Mouse (Mus musculus): ENCODE data around the gene Inip.

Gene Inip

DNA sequence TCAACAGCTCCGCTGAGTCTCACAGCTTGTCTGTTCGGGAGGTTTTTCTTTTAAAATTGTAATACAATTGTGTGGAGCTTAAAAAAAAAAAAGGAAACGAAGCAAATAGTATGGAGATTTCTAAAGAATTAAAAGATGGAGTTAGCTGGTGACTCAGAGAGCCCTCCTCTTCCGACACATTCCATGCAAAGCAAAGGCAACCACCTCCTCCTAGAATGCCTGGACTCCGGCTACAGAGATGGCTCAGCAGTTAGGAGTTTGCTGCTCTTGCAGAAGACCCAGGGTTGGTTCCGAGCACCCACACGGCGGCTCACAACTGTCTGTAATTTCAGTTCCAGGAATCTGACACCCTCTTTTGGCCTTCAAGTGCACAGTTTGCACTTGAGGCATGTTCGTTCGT lies 17.1 kb upstream of the Inip start:
- ChIA-PET POLR2A (interaction anchor here in 2 of 4 experiments (0.8 to 7.6 kb wide), 9 partner anchors 8 to 84 kb away, joined by 3 to 62 read pairs (median 4); partner anchors contain the start of gene Snx30 (in 2 of the 2)), CTCF (interaction anchor here in 1 of 4 experiments (0.6 kb wide), 1 partner anchor 38 kb away, joined by 3 read pairs; no protein-coding TSS in a partner anchor)

DNA sequence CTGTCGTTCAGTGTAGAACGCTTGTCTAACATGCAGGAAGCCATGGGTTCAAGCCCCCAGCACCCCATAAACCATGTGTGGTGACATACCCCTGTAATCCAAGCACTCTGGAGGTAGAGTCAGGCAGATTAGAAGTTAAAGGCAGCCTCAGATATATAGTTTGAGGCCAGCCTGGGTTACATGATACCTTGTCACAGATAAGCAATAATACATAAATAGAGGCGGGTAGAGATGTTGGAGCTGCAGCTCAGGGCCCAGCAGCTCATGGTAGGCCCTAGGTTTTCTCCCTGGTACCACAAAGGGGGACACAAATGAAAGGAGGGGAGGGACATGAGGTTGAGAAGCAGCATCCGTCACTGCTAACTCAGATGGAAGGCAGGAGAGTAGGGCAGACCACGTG lies 16.4 kb upstream of the Inip start:
- POLR2A ChIA-PET = interaction anchor here in 2 of 4 experiments (0.8 to 7.6 kb wide), 11 partner anchors 8 to 85 kb away, joined by 3 to 62 read pairs (median 3); partner anchors contain the start of gene Snx30 (in 2 of the 2)

DNA sequence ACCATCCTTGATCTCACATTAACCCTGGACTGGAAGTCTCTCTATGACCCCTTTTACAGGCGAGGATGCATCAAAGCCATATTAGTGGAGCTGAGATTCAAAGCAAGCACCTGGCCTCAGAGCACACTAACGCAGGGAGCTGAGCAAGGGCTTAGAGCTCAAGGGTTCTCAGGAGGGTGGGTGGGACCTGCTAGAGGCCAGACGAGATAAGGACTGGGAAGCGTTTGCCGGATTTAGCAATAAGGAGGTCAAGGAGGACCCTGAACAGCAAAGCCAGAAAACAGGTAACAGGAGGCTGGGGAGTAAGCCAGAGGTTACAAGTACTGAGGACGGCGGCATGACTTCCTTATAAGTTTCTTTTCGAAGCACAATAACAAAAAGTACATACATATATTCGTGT lies 15.1 kb upstream of the Inip start:
- ChIA-PET CTCF (interaction anchor here in 2 of 4 experiments (0.6 to 0.9 kb wide), 4 partner anchors 24 to 85 kb away, joined by 3 to 5 read pairs (median 3); no protein-coding TSS in a partner anchor), POLR2A (interaction anchor here in 2 of 4 experiments (0.6 to 7.6 kb wide), 6 partner anchors 7 to 70 kb away, joined by 3 to 62 read pairs (median 6); partner anchors contain the start of gene Snx30 (in 2 of the 2))

More for the DNA sequence above, 16.4 kb upstream of the Inip start:
- CTCF ChIA-PET = interaction anchor here in 2 of 4 experiments (0.6 to 0.9 kb wide), 2 partner anchors 9 to 37 kb away, joined by 3 read pairs; no protein-coding TSS in a partner anchor

DNA sequence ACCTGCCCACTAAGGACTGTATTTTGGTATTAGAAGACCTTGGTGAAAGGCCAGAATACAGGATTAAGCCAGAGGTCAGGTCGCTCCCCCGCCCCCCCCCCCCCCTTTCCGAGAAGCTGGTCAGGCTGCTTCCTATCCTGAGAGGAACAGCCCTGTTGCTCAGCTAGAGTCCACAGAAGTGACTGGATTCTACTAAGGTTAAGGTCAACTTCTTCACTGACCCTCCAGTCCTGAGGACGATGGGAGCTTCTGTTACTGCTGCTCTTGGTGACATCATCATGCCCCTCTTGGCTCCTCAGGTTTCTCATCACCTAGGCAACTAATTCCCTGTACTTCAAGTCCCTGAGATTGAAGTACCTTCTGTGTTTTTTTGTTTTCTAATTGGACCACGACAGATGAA lies 14.6 kb upstream of the Inip start:
- CTCF ChIA-PET = interaction anchor here in 3 of 4 experiments (0.6 to 1.5 kb wide), 6 partner anchors 24 to 85 kb away, joined by 3 to 5 read pairs (median 4); no protein-coding TSS in a partner anchor
- POLR2A ChIA-PET = interaction anchor here in 2 of 4 experiments (0.6 to 7.6 kb wide), 6 partner anchors 8 to 71 kb away, joined by 3 to 62 read pairs (median 7); partner anchors contain the start of gene Snx30 (in 2 of the 2)

DNA sequence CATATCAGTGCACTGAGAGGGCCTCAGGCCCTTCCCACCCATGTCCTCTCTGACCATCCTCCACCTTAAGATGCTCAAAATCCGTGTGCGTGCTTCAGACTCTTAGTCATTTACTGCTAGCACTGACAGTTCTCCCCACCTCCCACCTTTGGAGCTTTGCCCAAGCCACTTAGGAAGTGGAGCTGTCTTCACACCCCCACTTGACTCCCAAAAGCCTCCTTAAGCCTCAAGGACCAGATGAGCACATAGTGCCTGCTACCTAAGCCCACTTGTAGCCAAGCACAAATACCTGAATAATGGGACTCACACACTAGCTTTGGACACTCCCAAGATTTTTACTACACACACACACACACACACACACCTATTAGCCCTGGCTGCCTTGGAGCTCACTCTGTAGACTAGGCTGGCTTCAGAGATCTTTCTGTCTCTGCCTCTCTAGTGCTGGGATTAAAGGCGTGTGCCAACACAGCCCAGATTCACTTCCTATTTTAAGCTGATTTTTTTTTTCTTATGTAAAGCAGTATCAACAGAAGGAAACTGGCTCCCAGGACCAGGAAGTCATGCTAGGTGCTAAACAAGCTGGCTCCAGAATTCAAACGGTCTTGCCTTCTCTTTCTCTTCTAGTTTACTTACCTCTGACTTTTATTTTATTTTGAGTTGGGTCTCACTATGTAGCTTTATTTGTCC lies 13.9 kb upstream of the Inip start:
- ChIA-PET POLR2A (interaction anchor here in 2 of 4 experiments (0.8 to 7.6 kb wide), 10 partner anchors 8 to 76 kb away, joined by 3 to 62 read pairs (median 6); partner anchors contain the start of gene Snx30 (in 2 of the 2)), CTCF (interaction anchor here in 3 of 4 experiments (0.6 to 1.6 kb wide), 8 partner anchors 10 to 113 kb away, joined by 3 to 5 read pairs (median 4); partner anchors contain the start of gene Snx30 (in 1 of the 3))

DNA sequence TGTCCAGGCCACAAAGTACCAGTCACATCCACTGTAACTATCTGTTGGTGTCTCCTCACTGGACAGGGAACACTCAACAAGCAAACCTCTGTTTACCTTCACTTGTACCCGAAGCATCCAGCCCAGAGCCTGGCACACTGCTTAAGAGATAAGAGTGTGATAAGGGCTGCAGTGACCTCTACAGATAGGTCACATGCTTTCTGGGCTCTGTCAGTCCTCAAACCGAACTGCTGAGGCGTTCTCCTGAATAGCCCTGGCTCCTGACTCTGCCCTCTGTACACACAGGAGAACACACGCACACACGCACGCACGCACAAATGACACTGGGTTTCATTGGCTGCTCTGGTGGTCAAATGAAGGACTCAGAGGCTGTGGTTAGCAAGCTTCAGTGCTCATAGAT lies 12.7 kb upstream of the Inip start:
- POLR2A ChIA-PET = interaction anchor here in 2 of 4 experiments (1.1 to 7.6 kb wide), 5 partner anchors 7 to 75 kb away, joined by 3 to 62 read pairs (median 7); partner anchors contain the start of gene Snx30 (in 2 of the 2)

DNA sequence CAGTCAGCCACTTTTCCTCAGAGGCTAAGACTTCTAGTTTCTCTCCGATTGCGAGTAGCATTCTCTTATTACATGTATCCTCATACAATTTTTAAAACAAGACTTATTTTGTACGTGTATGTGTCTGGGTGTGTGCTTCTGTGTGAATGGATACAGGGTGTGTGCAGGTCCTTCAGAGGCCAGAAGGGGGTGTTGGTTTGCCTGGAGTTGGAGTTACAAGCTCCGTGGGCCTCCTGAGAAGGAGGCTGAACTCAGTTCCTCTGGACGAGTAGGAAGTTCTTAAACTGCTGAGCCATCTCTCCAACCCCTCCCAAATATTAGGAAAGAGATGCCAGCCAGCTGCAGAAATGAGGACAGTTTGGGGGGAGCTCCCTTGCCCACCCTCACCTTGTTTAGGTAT lies 7.0 kb upstream of the Inip start:
- POLR2A ChIA-PET = interaction anchor here in 3 of 4 experiments (0.6 to 4.5 kb wide), 16 partner anchors 9 to 1471 kb away, joined by 3 to 62 read pairs (median 4); no protein-coding TSS in a partner anchor

More for the DNA sequence above, 12.7 kb upstream of the Inip start:
- CTCF ChIA-PET = interaction anchor here in 1 of 4 experiments (1.0 to 1.6 kb wide), 2 partner anchors 9 to 27 kb away, joined by 3 to 5 read pairs; partner anchors contain the start of gene Snx30

DNA sequence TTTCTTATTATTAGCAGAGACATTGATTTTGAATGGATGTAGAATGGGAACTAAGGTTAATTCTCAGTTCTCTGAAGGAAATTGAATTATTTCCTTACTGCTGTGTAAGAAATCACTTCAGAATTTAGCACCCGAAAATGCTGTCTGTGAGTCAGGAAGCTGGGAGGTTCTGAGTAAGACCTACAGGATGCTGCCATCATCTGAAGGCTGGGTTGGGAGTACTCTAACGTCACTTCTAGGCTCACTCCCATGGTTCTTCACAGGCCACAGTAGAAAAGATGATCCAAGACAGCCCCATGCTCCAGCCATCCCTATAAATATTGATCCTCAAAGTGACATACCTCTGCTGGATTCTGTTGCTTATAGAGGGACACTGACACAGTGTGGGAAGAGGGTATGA lies 6.1 kb upstream of the Inip start:
- ChIA-PET POLR2A (interaction anchor here in 2 of 4 experiments (0.6 to 4.5 kb wide), 24 partner anchors 10 to 181 kb away, joined by 3 to 62 read pairs (median 4); no protein-coding TSS in a partner anchor), CTCF (interaction anchor here in 2 of 4 experiments (0.6 to 1.2 kb wide), 3 partner anchors 63 to 142 kb away, joined by 4 read pairs; partner anchors contain the start of gene Slc46a2 (in 1 of the 2))

More for the DNA sequence above, 7.0 kb upstream of the Inip start:
- CTCF ChIA-PET = interaction anchor here (0.7 to 1.6 kb wide), 17 partner anchors 9 to 395 kb away, joined by 3 to 14 read pairs (median 3); partner anchors contain the start of gene Slc46a2 (in 2 of the 4)

DNA sequence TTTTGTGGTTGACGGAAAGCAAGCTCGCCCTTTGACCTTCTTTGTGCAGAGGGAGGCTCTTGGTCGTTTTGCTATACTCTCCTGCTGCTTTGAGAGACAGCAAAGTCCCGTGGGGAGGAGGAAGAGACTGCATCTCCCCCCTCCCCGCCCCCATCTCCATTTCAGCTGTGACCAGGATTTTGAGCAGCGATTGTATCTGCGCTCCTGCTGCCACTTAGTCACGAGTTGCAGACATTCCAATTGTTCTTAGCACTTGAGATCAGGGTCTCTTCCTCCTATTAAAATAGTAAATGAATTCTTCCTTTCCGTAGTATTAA lies 5.4 kb upstream of the Inip start:
- POLR2A ChIA-PET = interaction anchor here in 3 of 4 experiments (0.6 to 4.5 kb wide), 45 partner anchors 9 to 1316 kb away, joined by 3 to 62 read pairs (median 5); partner anchors contain the start of genes E130308A19Rik (in 1 of the 3), Hsdl2 (in 1 of the 3), Mup6 (in 1 of the 3) and Slc46a2 (in 1 of the 3)
- CTCF ChIA-PET = interaction anchor here in 3 of 4 experiments (0.6 to 1.2 kb wide), 4 partner anchors 64 to 143 kb away, joined by 3 to 4 read pairs (median 4); partner anchors contain the start of gene Slc46a2 (in 1 of the 3)

DNA sequence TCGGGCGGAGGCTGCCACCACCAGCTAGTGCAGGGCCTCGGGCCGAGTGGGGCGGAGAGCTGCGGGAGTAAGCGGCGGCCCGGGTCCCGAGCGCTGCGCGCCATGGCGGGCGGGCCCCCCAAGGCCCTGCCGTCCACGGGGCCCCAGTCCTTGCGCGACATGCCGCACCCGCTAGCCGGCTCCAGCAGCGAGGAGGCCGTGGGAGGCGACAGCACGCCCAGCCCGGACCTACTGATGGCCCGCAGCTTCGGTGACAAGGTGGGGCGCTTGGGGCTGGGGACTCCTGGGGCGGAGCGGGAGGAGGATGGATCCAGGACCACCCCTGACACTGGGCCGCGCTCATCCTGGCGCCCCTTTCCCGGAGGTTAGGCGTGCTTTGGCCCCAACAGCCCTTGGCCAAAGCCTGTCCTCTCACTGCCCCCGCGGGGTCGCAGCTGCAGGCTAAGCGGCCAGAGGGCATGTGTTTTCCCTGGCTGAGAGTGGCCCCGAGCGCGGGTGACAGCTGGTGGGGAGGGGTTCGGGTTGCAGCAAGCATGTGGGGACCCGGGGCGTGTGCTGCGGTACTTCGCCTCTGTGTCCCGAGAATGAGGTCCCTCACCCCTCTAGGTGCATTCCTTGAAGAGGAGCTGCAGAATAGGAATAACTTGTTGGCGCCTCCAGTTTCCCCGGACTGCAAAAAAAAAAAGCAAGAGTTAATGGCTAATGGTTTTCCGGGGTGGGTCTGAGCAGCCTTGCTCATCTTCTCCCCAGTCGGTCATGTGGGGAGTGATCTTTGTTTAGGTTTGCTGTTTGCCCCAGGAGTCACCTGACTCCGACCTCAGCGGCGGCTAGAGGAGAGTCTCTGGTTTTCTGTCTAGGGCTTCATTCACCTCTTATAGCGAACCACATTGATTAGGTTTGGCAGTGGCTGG lies 4.8 kb upstream of the Inip start:
- POLR2A ChIA-PET = interaction anchor here in 3 of 4 experiments (0.6 to 4.5 kb wide), 80 partner anchors 9 to 1315 kb away, joined by 3 to 62 read pairs (median 4); partner anchors contain the start of genes E130308A19Rik (in 2 of the 3), Slc46a2 (in 2 of the 3), Hsdl2 (in 1 of the 3) and Mup6 (in 1 of the 3)
- CTCF ChIA-PET = interaction anchor here in 3 of 4 experiments (0.6 to 1.2 kb wide), 16 partner anchors 8 to 122 kb away, joined by 3 to 9 read pairs (median 3); no protein-coding TSS in a partner anchor

DNA sequence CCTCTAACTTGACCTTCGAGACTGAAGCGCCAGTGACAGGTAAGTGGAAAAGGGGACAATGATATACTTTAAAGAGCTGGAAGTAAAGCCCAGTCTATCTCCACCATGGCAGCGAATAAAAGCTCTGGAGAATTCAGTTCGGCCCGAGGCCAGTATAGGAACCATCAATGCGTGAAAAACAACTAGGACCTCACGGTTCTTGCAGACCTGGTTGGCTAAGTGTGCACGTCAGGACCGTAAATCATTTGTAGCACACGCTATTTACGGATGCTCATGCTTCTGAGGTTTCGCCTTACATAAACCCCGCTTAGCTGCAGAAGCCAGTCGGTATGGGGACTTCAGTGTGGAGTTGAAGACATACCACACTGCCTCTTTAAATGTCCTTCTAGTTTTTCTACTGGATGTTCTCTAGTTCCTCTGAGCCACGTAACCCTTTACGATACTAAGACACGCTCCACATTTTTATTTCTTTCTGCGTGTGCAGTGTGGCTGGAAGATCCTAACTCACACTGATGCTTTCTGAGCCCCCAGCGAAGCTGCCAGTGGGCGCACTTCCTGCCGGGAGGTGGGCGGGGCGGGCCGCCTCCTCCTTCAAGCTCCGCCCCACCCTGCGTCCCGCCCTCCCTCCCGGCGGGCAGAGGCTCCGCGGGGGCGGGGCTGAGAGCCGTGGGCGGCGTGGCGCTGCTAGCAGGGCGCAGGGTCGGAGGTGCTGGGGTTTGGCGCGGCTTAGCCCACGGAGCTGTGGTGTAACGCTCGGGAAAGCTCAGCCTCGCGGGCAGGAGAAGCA lies 4.0 kb upstream of the Inip start, which contains the start of gene Snx30:
Gene Snx30 (plus strand): TSS at position 660 of the 787 bp plus-strand sequence.
- ChIA-PET POLR2A (interaction anchor here in 3 of 4 experiments (0.7 to 4.5 kb wide), 62 partner anchors 8 to 384 kb away, joined by 3 to 62 read pairs (median 5); partner anchors contain the start of genes E130308A19Rik (in 2 of the 3), Slc46a2 (in 2 of the 3), Hsdl2 (in 1 of the 3) and Mup6 (in 1 of the 3)), CTCF (interaction anchor here in 3 of 4 experiments (0.6 to 1.2 kb wide), 14 partner anchors 8 to 123 kb away, joined by 3 to 9 read pairs (median 3); no protein-coding TSS in a partner anchor)

DNA sequence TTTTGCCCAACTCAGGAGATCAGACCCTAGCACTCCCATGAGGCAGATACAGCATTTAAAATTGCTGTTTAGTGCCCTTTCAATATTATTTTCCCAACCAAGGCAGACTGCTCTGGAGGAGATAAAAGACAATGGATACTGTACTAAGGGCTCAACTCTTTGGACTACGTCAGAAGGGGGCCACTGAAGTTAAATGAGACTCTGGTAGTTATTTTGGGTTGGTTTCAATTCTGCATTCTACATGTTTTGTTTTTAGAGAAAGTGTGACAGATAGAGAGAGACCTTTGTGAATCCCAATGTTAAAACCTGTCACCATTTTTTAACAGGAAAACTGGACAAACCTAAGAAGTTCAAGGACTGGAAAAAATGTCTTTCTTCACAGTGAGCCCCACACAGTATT lies 3.4 kb upstream of the Inip start:
- ChIA-PET POLR2A (interaction anchor here in 3 of 4 experiments (0.7 to 4.5 kb wide), 23 partner anchors 11 to 178 kb away, joined by 3 to 62 read pairs (median 5); partner anchors contain the start of genes E130308A19Rik (in 1 of the 3) and Slc46a2 (in 1 of the 3)), CTCF (interaction anchor here in 2 of 4 experiments (1.0 to 1.2 kb wide), 3 partner anchors 9 to 20 kb away, joined by 3 to 4 read pairs (median 3); no protein-coding TSS in a partner anchor)

DNA sequence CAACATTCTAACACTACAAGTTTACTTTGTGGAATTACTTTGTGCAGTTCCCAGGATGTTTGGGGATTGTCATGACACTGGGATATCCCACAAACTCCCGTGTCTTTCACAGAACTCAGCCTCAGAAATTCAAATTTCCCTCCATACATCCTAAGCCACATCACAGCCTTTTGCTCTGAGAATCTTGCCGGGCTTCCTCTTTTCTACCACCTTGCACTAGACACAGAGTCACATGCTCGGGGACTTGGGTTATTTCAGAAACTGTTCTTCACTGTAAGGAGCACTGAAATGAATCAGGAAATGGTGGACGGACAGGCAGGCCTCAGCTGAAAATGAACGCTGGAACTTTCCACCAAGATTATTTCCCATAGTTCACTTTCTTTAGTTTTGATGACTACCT lies 2.0 kb upstream of the Inip start:
- ChIA-PET CTCF (interaction anchor here in 1 of 4 experiments (0.6 kb wide), 1 partner anchor 125 kb away, joined by 3 read pairs; no protein-coding TSS in a partner anchor), POLR2A (interaction anchor here in 1 of 4 experiments (0.6 kb wide), 2 partner anchors 18 to 593 kb away, joined by 3 to 4 read pairs; no protein-coding TSS in a partner anchor)

DNA sequence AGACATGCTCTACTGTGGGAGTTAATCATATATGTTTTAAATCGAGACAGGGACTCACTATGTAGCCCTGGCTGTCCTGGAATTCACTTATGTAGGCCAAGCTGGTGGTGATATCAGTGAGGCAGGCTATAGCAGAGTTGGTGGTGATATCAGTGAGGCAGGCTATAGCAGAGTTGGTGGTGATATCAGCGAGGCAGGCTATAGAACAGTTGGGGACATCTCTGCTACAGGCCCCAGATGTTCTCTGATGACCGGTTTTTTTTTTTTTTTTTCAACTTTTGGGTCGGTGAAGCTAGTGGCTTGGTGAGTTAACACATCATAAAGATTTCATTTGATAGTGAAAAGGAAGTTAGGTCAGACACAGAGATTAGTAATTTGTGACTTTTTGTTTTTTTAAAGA lies 1.4 kb upstream of the Inip start:
- ChIA-PET POLR2A (interaction anchor here in 1 of 4 experiments (0.6 kb wide), 2 partner anchors 17 to 592 kb away, joined by 3 to 4 read pairs; no protein-coding TSS in a partner anchor), CTCF (no interaction called here)

DNA sequence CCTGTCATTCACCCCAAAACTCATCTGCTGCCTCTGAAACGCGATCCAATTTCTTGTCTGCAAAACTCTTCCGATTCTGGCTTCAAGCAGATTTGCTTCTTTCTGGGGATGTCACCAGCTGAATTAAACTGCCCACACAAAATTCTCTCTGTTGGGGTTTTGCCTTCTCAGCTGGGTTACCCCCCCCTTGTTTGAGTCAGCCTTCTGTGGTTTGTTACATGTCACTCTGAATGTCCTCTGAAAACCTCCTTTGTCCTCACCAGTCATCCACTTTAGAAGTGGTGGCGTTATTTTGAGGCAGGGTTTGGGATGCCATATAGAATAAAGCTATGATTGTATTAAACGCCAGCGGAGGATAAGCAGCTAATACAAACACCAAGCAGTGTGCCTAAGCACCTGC lies 718 bp upstream of the Inip start:
- POLR2A ChIA-PET = interaction anchor here in 1 of 4 experiments (0.6 to 0.7 kb wide), 3 partner anchors 49 to 126 kb away, joined by 3 read pairs; no protein-coding TSS in a partner anchor
- CTCF ChIA-PET = no interaction called here

DNA sequence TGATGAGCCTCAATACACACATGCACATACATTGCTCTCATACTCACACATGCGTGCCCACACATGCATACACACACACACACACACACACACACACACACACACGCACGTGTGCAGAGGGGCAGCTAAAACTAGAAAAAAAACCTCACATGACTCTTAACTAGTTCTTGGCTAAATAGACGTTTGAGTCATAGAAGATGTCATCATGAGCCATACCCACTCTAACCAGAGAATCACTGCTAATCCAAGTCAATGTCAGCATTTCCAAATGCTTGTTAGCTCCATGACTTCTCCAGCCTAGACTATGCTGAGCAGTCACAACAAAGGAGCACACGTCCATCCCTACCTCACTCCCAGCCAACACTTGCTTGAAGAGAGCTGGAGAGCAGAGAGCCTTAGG lies 1.2 kb downstream of the Inip start:
- CTCF ChIA-PET = no interaction called here
- POLR2A ChIA-PET = interaction anchor here in 1 of 4 experiments (1.2 kb wide), 1 partner anchor 24 kb away, joined by 4 read pairs; no protein-coding TSS in a partner anchor

Measured in embryonic stem cell, embryonic (primary cell).